Mouse (Mus musculus): Measurements from ENCODE around the gene Ncoa1.

The Ncoa1 gene

GRCm38 (mm10) chr12:4476832-4477671 lies at the start of gene Ncoa1:
Gene Ncoa1, minus strand, starts transcription at chr12:4477182.
- DNase-seq (ENCODE audit: low spot score in 2 of 2) = peak in 1 of 2 experiments; percentile 43

- no peak for DNase-seq (ENCODE audit: low spot score in 2 of 2)
Observed at GRCm38 (mm10) chr12:4524546-4524945, 47.6 kb upstream of the Ncoa1 start.

- DNase-seq (ENCODE audit: low spot score in 2 of 2) = peak in 1 of 2 experiments; percentile 16
Observed at GRCm38 (mm10) chr12:4523688-4524298, 46.8 kb upstream of the Ncoa1 start.

GRCm38 (mm10) chr12:4523208-4523607 lies 46.2 kb upstream of the Ncoa1 start:
- peak in 1 of 2 experiments; percentile 45 for DNase-seq (ENCODE audit: low spot score in 2 of 2)

GRCm38 (mm10) chr12:4518957-4519356 lies 42.0 kb upstream of the Ncoa1 start:
- DNase-seq (ENCODE audit: low spot score in 2 of 2) = no peak

GRCm38 (mm10) chr12:4509591-4510061 lies 32.6 kb upstream of the Ncoa1 start:
- no peak for DNase-seq (ENCODE audit: low spot score in 2 of 2)

GRCm38 (mm10) chr12:4508182-4508581 lies 31.2 kb upstream of the Ncoa1 start:
- DNase-seq (ENCODE audit: low spot score in 2 of 2) = no peak

- peak in 1 of 2 experiments; percentile 26 for DNase-seq (ENCODE audit: low spot score in 2 of 2)
Observed at GRCm38 (mm10) chr12:4507461-4507860, 30.5 kb upstream of the Ncoa1 start.

GRCm38 (mm10) chr12:4506810-4507430 lies 29.9 kb upstream of the Ncoa1 start:
- DNase-seq (ENCODE audit: low spot score in 2 of 2) = no peak

- no peak for DNase-seq (ENCODE audit: low spot score in 2 of 2)
Observed at GRCm38 (mm10) chr12:4505298-4505697, 28.3 kb upstream of the Ncoa1 start.

GRCm38 (mm10) chr12:4503673-4504326 lies 26.8 kb upstream of the Ncoa1 start:
- DNase-seq (ENCODE audit: low spot score in 2 of 2) = no peak

- DNase-seq (ENCODE audit: low spot score in 2 of 2) = peak in 1 of 2 experiments; percentile 72
Observed at GRCm38 (mm10) chr12:4501916-4502315, 24.9 kb upstream of the Ncoa1 start.

GRCm38 (mm10) chr12:4500516-4500915 lies 23.5 kb upstream of the Ncoa1 start:
- no peak for DNase-seq (ENCODE audit: low spot score in 2 of 2)

- no peak for DNase-seq (ENCODE audit: low spot score in 2 of 2)
Observed at GRCm38 (mm10) chr12:4499651-4500175, 22.7 kb upstream of the Ncoa1 start.

GRCm38 (mm10) chr12:4488411-4488810 lies 11.4 kb upstream of the Ncoa1 start:
- no peak for DNase-seq (ENCODE audit: low spot score in 2 of 2)

- no peak for DNase-seq (ENCODE audit: low spot score in 2 of 2)
Observed at GRCm38 (mm10) chr12:4483386-4483785, 6.4 kb upstream of the Ncoa1 start.

GRCm38 (mm10) chr12:4481687-4482086 lies 4.7 kb upstream of the Ncoa1 start:
- peak in 1 of 2 experiments; percentile 30 for DNase-seq (ENCODE audit: low spot score in 2 of 2)

GRCm38 (mm10) chr12:4480250-4480649 lies 3.3 kb upstream of the Ncoa1 start:
- DNase-seq (ENCODE audit: low spot score in 2 of 2) = no peak

- no peak for DNase-seq (ENCODE audit: low spot score in 2 of 2)
Observed at GRCm38 (mm10) chr12:4479171-4479881, 2.3 kb upstream of the Ncoa1 start.

GRCm38 (mm10) chr12:4477941-4478795 lies 1.2 kb upstream of the Ncoa1 start:
- no peak for DNase-seq (ENCODE audit: low spot score in 2 of 2)

Measured in left cerebral cortex, adult 9 months (tissue).